In the genomic region with DNA sequence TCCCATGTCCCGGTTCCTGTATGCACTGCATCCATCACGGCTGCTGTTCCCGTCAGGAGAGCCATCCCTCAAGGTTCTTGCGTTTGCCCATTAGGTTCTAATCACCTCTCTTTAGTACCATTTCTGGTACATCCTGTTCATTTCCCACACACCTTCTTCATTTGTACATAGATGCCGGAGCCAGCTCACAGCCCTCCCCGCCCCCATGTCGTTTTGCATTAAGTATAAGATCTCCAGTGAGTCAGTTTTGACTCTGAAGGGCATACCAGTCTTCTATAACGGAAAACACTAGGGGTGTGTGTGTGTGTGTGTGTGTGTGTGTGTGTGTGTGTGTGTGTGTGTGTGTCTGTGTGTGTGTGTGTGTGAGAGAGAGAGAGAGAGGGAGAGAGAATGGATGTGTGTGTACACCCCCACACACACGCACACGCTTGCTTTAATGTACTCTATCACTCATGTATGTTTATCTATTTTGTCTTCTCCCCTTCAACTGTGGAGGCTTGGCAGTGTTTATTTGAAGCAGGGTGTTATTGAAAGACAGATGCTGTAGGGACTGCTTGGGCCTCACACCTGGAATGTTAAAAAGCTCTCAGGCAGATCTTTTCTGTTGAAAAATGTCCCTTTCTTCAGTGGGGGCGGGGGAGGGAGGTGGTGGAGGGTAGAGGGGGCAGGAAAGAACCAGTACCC, we compare ENCODE assay signal across 13 mouse cellular contexts.
DNase-seq lines count a peak whose midpoint lies in the region; ATAC-seq and TF ChIP-seq lines count a peak whose summit lies in the region.
"Had no signal": no experiment of that assay in that cellular context is flagged by ENCODE, and none has a peak within 500 bp of the region (broad histone marks: within the 10 kb centered on the region; RNA-seq: fewer than 3 reads in every experiment).

No protein-coding gene starts in this region.

- no peak for DNase-seq in forebrain, postnatal 0 days
- no peak for DNase-seq in forebrain, embryonic 10.5 days (ENCODE audit: extremely low spot score, low spot score)
- DNase-seq in thymus, adult 2 months, result no peak
- no peak for DNase-seq in thymus, postnatal 25 days
- peak; percentile 66 for DNase-seq in thymus, postnatal 4 days
- no peak for DNase-seq in frontal cortex, adult 2 months (ENCODE audit: extremely low spot score in 1 of 2, low spot score in 1 of 2)
- no peak for DNase-seq in ovary, postnatal 10 days (ENCODE audit: low spot score)
- DNase-seq: B cell, adult 2 months; cerebellum, adult 11-12 months; heart, postnatal 14 days; kidney, adult 2 months; layer of hippocampus, adult 9-11 months had no signal

- 77% methylated on average over 11 of the region's 11 CpGs for WGBS in forebrain, postnatal 0 days
- WGBS in forebrain, embryonic 10.5 days, result 83% methylated on average over 11 of the region's 11 CpGs
- WGBS in thymus, adult 2 months, result 75% methylated on average over 11 of the region's 11 CpGs
- WGBS in limb, embryonic 12.5 days, result 47% methylated on average over 11 of the region's 11 CpGs

- no peak overlapping the region for H3K9ac ChIP-seq in forebrain, postnatal 0 days
- H3K9ac ChIP-seq in limb, embryonic 12.5 days (replicated peaks), result no peak overlapping the region

- H3K27me3 ChIP-seq in forebrain, postnatal 0 days (ENCODE audit: insufficient read depth, low read length), result no peaks in the 10 kb centered on the region
- H3K27me3 ChIP-seq in forebrain, embryonic 10.5 days (ENCODE audit: poor library complexity, severe bottlenecking), result peaks cover 53% of the 10 kb centered on the region
- H3K27me3 ChIP-seq in thymus, adult 2 months (ENCODE audit: control insufficient read depth, insufficient read depth, low read length), result no peaks in the 10 kb centered on the region
- H3K27me3 ChIP-seq in limb, embryonic 12.5 days, result no peaks in the 10 kb centered on the region

- no peak overlapping the region for H3K4me2 ChIP-seq in forebrain, postnatal 0 days (ENCODE audit: low read depth)
- no peak overlapping the region for H3K4me2 ChIP-seq in limb, embryonic 12.5 days

- no peaks in the 10 kb centered on the region for H3K36me3 ChIP-seq in forebrain, postnatal 0 days (ENCODE audit: insufficient read depth)
- H3K36me3 ChIP-seq in forebrain, embryonic 10.5 days (replicated peaks), result peaks cover 11% of the 10 kb centered on the region; the same call in 1 of the 2 replicates
- no peaks in the 10 kb centered on the region for H3K36me3 ChIP-seq in thymus, adult 2 months (ENCODE audit: control insufficient read depth, insufficient read depth, low read length)
- peaks cover 8% of the 10 kb centered on the region; the same call in 1 of the 2 replicates for H3K36me3 ChIP-seq in limb, embryonic 12.5 days

- TF ChIP-seq CTCF in forebrain, postnatal 0 days (IDR thresholded peaks at IDR 0.05; ENCODE audit: low read depth), result no peak
- no peak for TF ChIP-seq CTCF in thymus, adult 2 months (IDR thresholded peaks at IDR 0.05; ENCODE audit: borderline replicate concordance, control insufficient read depth, extremely low read depth, insufficient read depth, low read length, poor library complexity)

- no peak overlapping the region for H3K4me3 ChIP-seq in forebrain, postnatal 0 days (ENCODE audit: low read depth, low read length)
- H3K4me3 ChIP-seq in forebrain, embryonic 10.5 days, result no peak overlapping the region
- H3K4me3 ChIP-seq in thymus, adult 2 months (ENCODE audit: control insufficient read depth, insufficient read depth, low read length), result no peak overlapping the region
- no peak overlapping the region for H3K4me3 ChIP-seq in limb, embryonic 12.5 days (replicated peaks)

- H3K27ac ChIP-seq in forebrain, postnatal 0 days (ENCODE audit: low read depth, low read length), result 0 out of 2 replicates have a peak overlapping the region, but pooled peaks have one; percentile 9
- no peak overlapping the region for H3K27ac ChIP-seq in forebrain, embryonic 10.5 days
- peak overlapping the region; percentile 65 for H3K27ac ChIP-seq in thymus, adult 2 months (ENCODE audit: control insufficient read depth, insufficient read depth, low read length)
- H3K27ac ChIP-seq in limb, embryonic 12.5 days, result peak overlapping the region; percentile 50; the same call in 1 of the 2 replicates

- no peak for ATAC-seq in forebrain, postnatal 0 days
- ATAC-seq in limb, embryonic 12.5 days (ENCODE audit: insufficient number of reproducible peaks, insufficient read depth, low FRiP score, low TSS enrichment, low read depth), result no peak

- H3K9me3 ChIP-seq in forebrain, postnatal 0 days (ENCODE audit: low read length), result no peaks in the 10 kb centered on the region
- no peaks in the 10 kb centered on the region for H3K9me3 ChIP-seq in forebrain, embryonic 10.5 days
- H3K9me3 ChIP-seq in limb, embryonic 12.5 days, result no peaks in the 10 kb centered on the region

- H3K4me1 ChIP-seq in forebrain, postnatal 0 days (ENCODE audit: insufficient read depth), result peaks cover 15% of the 10 kb centered on the region
- H3K4me1 ChIP-seq in forebrain, embryonic 10.5 days, result peaks cover 80% of the 10 kb centered on the region
- peaks cover 62% of the 10 kb centered on the region for H3K4me1 ChIP-seq in thymus, adult 2 months (replicated peaks; ENCODE audit: control insufficient read depth, insufficient read depth, low read length)
- H3K4me1 ChIP-seq in limb, embryonic 12.5 days (replicated peaks), result peaks cover 75% of the 10 kb centered on the region

- no peak for TF ChIP-seq POLR2A in thymus, adult 2 months (IDR thresholded peaks at IDR 0.05; ENCODE audit: control insufficient read depth, extremely low read depth, insufficient read depth, low read length, poor library complexity)
